Mouse (Mus musculus) heart, embryonic 11.5 days (tissue): ENCODE data around the gene Lmo2. TPM values are rescaled to one million over a fixed set of nuclear protein-coding genes. Genes with fewer than 3 reads are reported as not detected.

ENCODE experiments used
- ATAC-seq: fragments of 200-750 bp; cut with Nextera tagmentation; replicated peaks from 2 replicates; pipeline ENCODE4 v1.8.0; 2017; ENCODE audit warnings: moderate library complexity; ENCODE audit not compliant: insufficient number of reproducible peaks, low FRiP score, low TSS enrichment
- H3K27ac ChIP-seq: fragments of 300-500 bp; sonication (generic); 2 replicates; pipeline ENCODE4 v1.5.1; 2014; ENCODE audit warnings: mild to moderate bottlenecking, low read depth, low read length
- H3K27me3 ChIP-seq: fragments of 300-500 bp; sonication (generic); 2 replicates; pipeline ENCODE4 v1.6.1; 2014; ENCODE audit warnings: mild to moderate bottlenecking, low read length, mixed read lengths; ENCODE audit not compliant: control insufficient read depth, insufficient read depth
- H3K36me3 ChIP-seq: fragments of 300-500 bp; sonication (generic); 2 replicates; pipeline ENCODE4 v1.6.1; 2014; ENCODE audit warnings: mild to moderate bottlenecking, low read length, moderate library complexity, mixed read lengths; ENCODE audit not compliant: control insufficient read depth, insufficient read depth
- H3K4me1 ChIP-seq: fragments of 300-500 bp; sonication (generic); 2 replicates; pipeline ENCODE4 v1.6.1; 2014; ENCODE audit warnings: low read length; ENCODE audit not compliant: control insufficient read depth, insufficient read depth
- H3K4me2 ChIP-seq: fragments of 300-500 bp; sonication (generic); 2 replicates; pipeline ENCODE4 v1.6.1; 2014; ENCODE audit warnings: mild to moderate bottlenecking, moderate library complexity
- H3K4me3 ChIP-seq: fragments of 300-500 bp; sonication (generic); 2 replicates; pipeline ENCODE4 v1.5.1; 2014; ENCODE audit warnings: low read depth, low read length
- H3K9ac ChIP-seq: fragments of 300-500 bp; sonication (generic); 2 replicates; pipeline ENCODE4 v1.6.1; 2014; ENCODE audit warnings: mild to moderate bottlenecking, low read depth, low read length, moderate library complexity
- H3K9me3 ChIP-seq: fragments of 300-500 bp; sonication (generic); replicated peaks from 2 replicates; pipeline ENCODE4 v1.6.1; 2016; ENCODE audit warnings: low read length; ENCODE audit not compliant: control insufficient read depth
- WGBS: fragments of 180-500 bp; shearing (Covaris S2); extraction: QIAGEN DNeasy Blood & Tissue Kit; methylation state at CpG from one replicate; pipeline ENCODE4 v1.1.7; 2014; ENCODE audit not compliant: insufficient replicate concordance; 5-methylcytosine and 5-hydroxymethylcytosine counted together
- polyA plus RNA-seq: library from polyadenylated mRNA; unstranded; fragments of >200 nt; fragmentation: Nextera tagmentation; extraction: Ambion mirVana; gene quantifications from 2 replicates; pipeline ENCODE4 v1.2.1, GENCODE M21; 2014

Lmo2 gene
- polyA plus RNA-seq, 1 experiment from 2014 or later, result 27.9 TPM

DNA sequence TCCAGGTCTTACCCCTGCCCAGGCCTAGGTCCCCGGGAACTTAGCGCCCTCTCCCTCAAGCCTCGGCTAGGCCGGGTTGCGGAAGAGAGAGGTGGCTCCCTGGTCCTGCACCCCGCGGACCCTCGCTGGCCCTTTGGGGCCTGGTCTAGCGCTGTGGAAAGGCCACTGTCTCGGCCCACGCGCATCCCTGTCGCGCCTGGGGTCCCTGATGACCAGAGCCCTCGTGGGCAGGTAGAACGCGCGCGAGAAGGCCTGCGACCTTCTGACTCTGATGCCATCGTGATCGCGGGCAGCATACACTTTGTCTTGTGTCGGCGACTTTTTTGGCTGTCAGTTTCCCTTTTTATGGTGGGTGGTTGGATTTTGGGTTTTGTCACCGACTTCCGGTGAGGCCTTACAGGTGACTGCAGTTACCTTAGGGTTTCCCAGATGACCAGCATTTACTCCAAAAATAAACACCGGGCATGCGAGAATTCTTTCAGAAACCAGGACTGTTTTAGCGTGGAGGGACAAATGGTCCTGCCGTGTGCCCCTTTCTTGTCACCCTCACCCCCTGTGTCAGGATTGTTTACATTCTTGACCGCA lies 70.4 kb downstream of the Lmo2 start, which contains the start of gene 4931422A03Rik:
Gene 4931422A03Rik, minus strand, starts transcription at position 223 of the 585 bp plus-strand sequence.
- Histone ChIP-seq H3K27ac (peak within 1 kb of the TSS; percentile 43; the same call in 1 of the 2 replicates), H3K4me1 (peaks cover 12% of the 10 kb centered on the region), H3K9ac (peak within 1 kb of the TSS; percentile 98), H3K9me3 (no peaks in the 10 kb centered on the region), H3K36me3 (no peaks in the 10 kb centered on the region), H3K27me3 (no peaks in the 10 kb centered on the region), H3K4me2 (peak within 1 kb of the TSS; percentile 79), H3K4me3 (peak within 1 kb of the TSS; percentile 97)
- peak; percentile 45 for ATAC-seq
- under 1% methylated on average over 32 of the region's 32 CpGs for WGBS

DNA sequence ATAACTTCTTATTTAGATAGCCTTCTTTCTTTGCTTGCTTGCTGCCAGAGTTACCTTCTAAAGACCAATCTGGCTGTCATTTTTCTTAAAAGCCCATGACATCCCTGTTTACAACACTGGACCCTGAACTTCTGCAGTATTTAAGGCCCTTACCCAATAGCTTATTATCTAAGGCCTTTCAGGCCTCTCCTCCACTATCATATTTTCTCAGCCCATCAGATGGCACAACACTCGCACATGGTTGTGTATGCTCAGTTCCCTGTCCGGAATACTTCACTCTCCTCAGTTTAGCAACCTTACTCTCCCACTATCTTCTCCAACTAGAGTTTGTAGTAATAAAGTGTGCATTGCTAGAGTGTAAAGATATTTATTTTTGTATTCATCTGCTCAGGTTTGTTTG lies 71.3 kb downstream of the Lmo2 start:
- H3K27me3 ChIP-seq, result no peaks in the 10 kb centered on the region
- H3K4me3 ChIP-seq, result peak overlapping the region; percentile 97
- no peak overlapping the region for H3K27ac ChIP-seq
- H3K4me1 ChIP-seq, result peaks cover 12% of the 10 kb centered on the region
- peaks cover under 1% of the 10 kb centered on the region; the same call in 1 of the 2 replicates for H3K36me3 ChIP-seq
- ATAC-seq, result no peak
- H3K9ac ChIP-seq, result no peak overlapping the region
- no peaks in the 10 kb centered on the region for H3K9me3 ChIP-seq
- peak overlapping the region; percentile 79 for H3K4me2 ChIP-seq
- WGBS, result 35% methylated on average over 2 of the region's 2 CpGs

- 74% methylated on average over 3 of the region's 3 CpGs for WGBS
- peaks cover 12% of the 10 kb centered on the region for H3K4me1 ChIP-seq
- H3K9ac ChIP-seq, result no peak overlapping the region
These were observed 72.6 kb downstream of the Lmo2 start for GRCm38 (mm10) chr2:104030381-104030780.

More at GRCm38 (mm10) chr2:104030381-104030780, 72.6 kb downstream of the Lmo2 start:
- H3K27me3 ChIP-seq, result no peaks in the 10 kb centered on the region
- H3K27ac ChIP-seq, result no peak overlapping the region
- H3K9me3 ChIP-seq, result no peaks in the 10 kb centered on the region
- H3K4me3 ChIP-seq, result no peak overlapping the region
- H3K4me2 ChIP-seq, result no peak overlapping the region
- peaks cover 3% of the 10 kb centered on the region; the same call in 1 of the 2 replicates for H3K36me3 ChIP-seq
- no peak for ATAC-seq

Other genes starting within 250 kb of the Lmo2 start
- gene Nat10, start 196.7 kb upstream of the Lmo2 start, polyA plus RNA-seq, result 15.3 and 18.0 TPM in 2 replicates
- gene Caprin1, start 160.3 kb upstream of the Lmo2 start, polyA plus RNA-seq, result 307 and 343 TPM in 2 replicates
- gene Fbxo3, start 69.7 kb downstream of the Lmo2 start, polyA plus RNA-seq, result 43.2 and 46.8 TPM in 2 replicates
- 1.1 and 2.2 TPM in 2 replicates for gene 4931422A03Rik, start 70.4 kb downstream of the Lmo2 start, polyA plus RNA-seq
- gene Gm10912, start 107.8 kb downstream of the Lmo2 start, polyA plus RNA-seq, result not detected in 2 replicates
- gene Gm10799, start 110.6 kb downstream of the Lmo2 start, polyA plus RNA-seq, result not detected in 2 replicates
- 8.7 and 15.7 TPM in 2 replicates for gene Cd59b, start 111.9 kb downstream of the Lmo2 start, polyA plus RNA-seq
- gene Cd59a, start 137.8 kb downstream of the Lmo2 start, polyA plus RNA-seq, result 89.4 and 89.9 TPM in 2 replicates
- gene A930018P22Rik, start 164.8 kb downstream of the Lmo2 start, polyA plus RNA-seq, result 0.46 and 0.53 TPM in 2 replicates